Mouse (Mus musculus) neutrophil, adult 5-6 weeks (primary cell): Measurements from ENCODE around the gene B4galt2. TPM values are rescaled to one million over a fixed set of nuclear protein-coding genes. Genes with fewer than 3 reads are reported as not detected.

Experiments
- ATAC-seq: fragments of 151-379, 151-347 bp; 2 replicates; pipeline ENCODE4 v1.8.0; 2017; ENCODE audit warnings: mild to moderate bottlenecking, moderate TSS enrichment; ENCODE audit not compliant: insufficient number of reproducible peaks, poor library complexity, low FRiP score, severe bottlenecking; ENCODE audit errors: extremely low read depth
- total RNA-seq: library from RNA; stranded (forward); fragments of 200-1000 nt; gene quantifications from 2 replicates; pipeline ENCODE4 v1.2.3, GENCODE M21; 2017

The B4galt2 gene
- total RNA-seq, 1 experiment from 2014 or later = not detected

DNA sequence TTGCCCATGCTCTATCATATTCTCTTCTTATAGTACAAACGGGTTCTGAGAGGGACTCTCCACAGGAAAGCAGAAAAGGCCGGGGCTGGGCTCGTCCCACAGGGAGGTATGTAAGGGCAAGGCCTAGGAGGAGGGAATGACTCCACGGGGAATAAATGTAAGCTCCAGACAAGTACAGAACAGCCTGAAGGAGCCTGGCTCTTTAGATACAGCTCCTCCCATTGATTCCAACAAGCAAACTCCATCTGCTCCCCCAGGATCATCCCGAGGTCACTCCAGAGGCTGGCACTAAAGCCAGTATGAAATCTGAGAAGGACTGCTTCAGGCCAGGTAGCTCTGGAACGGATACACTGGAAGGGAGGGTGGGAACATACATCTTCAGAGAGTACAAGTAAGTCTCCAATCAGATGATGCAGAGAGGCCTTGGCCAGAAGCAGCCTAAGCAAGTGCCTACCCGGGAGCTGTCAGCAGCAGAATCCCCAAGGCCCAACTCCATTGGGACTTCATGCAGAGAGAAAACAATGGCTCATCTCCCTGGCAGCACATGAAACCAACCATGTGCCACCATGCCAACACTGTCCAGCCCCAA is 29.5 kb upstream of the B4galt2 start:
- no peak for ATAC-seq

DNA sequence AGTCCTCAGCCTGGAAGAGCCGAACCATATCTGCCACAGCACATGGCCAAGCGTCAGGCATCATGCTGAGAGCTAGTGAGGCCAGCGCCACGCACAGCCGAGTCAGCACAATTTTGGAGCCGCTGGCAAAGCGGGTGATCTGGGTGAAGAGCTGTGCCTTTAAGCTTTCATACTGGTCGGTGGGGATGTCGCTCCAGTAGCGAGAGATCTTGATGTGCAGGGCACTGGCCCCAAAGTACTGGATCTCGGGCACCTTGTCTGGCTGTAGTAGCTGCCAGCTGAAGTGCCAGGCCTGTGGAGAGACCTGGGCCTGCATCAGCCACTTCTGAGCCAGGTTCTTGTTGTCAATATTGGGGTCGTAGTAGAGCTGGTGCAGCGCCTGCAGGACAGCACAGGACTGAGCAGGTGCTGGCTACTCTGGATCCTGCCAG is 28.9 kb upstream of the B4galt2 start:
- ATAC-seq = no peak

DNA sequence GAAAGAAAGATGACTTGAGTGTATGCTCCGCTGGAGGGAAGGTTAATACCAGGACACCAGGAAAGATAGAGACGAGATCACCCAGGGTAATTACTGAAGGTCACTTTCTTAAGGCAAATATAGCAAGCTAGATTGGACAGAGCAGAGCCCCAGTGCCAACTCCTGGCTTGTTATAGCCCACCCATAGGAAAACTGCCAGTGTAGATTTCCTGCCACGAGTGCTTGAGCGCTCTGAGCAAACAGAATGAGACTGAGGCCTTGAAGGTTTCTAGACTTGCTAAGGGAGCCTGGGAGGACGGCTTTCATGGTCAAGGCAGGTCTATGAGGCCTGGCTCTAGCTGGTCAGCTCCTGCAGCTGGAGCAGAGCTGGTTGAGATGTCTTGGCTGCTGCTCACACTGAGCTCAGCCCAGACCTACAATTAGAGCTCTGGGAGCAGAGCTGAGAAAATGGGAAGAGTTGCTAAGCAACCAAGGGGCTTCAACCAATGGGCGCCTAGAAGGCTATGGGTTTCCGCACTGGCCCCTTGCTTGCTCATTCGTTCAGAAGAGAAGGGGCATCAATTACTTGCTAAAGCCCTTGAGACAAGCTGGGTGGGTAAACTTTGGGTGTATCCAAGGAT is 25.7 kb upstream of the B4galt2 start:
- no peak for ATAC-seq

DNA sequence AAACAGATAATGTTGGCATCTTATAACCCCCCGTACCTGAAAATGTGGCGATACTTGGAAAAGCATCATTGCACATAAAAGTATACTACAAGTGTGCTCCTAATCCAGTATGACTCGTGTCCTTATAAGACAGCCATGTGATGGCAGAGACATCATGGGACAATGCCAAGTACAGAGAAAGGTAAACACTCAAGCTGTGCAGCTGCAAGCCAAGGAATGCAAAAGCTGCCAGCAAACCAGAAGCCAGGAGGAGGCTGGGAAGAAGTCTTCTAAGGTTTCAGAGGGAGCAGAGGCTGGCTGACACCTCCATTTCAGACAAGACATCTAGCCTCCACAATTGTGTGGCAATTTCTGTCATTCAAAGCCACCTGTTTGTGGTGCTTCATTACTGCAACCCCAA is 22.9 kb upstream of the B4galt2 start:
- no peak for ATAC-seq

DNA sequence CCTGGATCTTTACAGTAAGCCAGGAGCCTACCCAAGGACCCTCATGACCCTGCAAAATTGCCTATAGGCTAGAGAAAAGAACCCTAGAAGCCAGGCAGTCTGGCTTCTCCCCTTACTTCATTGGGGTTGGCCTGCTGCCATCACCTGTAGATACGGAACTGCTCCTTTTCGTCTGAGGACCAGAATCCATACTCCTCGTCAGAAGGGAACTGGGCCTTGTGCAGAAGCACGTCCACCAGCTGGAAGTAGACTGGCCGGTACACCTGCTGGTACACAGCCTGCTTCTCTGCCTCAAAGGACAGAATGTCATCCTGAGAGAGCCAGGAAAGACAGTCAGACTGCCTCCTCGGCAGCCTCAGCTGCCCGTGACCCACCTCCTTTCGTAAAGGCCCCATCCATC is 21.5 kb upstream of the B4galt2 start:
- ATAC-seq = no peak

DNA sequence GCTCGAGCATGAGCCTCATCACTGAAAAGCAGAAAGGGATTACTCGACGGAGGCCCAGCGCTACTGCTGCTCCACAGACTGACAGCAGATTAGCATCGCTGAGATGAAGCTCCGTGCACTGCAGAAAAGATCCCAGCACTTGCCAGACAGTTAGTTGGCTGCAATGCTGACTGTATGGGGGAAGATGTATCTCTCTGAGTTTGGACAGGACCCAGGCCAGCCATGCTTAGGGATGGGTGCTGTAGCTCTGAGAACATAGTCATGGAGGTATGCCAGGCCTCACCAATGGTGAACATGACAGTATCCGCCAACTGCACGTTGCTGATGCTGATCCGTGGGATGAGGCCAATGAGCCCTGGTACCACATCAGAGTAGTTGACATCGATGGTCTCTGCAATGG is 20.8 kb upstream of the B4galt2 start:
- no peak for ATAC-seq

DNA sequence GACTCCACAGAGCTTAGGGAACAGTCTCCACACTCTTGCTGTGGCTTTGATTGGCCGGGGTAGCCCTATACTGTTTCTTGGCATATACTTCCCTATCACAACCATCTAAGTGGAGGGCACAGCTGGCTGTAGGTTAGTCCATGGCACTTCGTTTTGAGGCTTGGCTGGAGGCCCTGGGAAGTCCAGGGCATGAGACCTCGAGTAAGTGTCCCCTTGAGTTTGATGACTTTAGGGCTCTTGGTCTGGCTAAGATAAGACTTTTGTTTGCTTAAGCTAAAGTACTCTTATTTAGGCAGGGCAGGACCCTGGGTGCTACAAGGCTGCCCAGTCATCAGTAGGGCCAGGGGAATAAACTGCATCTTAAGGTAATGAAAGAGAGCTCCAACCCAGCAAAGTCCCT is 14.8 kb upstream of the B4galt2 start:
- ATAC-seq = no peak

DNA sequence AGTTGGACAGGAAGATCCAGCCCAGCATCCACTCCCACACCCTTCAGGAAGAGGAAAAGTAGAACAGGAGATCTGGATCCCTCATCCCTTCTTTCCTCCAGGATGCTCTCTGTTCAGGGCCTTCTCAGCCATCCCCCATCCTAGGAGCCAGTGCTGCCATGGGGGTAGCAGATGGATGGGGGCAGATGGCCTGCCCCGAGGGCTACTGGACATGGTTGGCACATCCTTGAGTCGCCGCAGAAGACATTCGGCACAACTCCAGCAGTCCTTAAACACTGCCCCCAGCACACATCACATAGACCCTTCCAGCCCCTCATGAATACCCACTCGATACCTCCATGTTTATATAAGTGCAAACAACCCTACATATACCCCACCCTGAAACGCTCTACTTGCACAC is 12.7 kb upstream of the B4galt2 start:
- no peak for ATAC-seq

DNA sequence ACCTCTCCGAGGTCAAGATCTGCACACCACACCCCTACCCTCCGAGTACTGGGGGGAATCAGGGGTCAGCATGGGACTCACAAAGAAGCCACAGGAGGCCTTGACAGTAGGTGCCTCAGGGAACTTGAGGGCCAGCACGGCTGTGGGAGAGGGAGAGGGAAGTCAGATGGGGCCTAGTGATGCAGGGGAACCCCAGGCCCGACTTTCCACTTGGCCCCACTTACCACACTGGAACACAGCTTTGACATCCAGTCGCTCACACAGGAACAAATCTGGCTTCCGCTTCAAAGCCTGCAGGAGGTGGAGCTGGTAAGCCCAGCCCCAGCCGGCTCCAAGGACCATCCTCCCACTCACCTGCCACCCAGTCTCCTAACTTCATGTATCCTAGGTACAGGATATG is 12.1 kb upstream of the B4galt2 start:
- ATAC-seq = no peak

DNA sequence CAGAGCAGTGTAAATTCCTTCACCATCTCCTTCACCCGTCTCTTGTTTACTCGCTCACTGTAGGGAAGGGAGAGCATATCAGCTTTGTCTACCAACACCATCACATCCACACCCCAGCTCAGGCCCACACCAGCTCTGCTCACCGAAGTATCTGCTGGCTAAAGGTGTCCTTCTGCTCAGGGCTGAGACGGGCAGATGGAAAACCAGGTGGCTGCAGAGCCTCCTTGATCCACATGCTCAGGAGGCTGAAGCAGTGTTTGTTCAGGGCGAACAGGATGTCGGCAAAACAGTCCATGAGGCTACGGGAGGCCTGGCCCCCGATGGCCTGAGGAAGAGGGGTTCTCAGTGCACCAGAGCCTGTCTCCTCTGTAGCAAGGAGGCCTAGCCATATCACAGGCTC is 11.3 kb upstream of the B4galt2 start:
- no peak for ATAC-seq

DNA sequence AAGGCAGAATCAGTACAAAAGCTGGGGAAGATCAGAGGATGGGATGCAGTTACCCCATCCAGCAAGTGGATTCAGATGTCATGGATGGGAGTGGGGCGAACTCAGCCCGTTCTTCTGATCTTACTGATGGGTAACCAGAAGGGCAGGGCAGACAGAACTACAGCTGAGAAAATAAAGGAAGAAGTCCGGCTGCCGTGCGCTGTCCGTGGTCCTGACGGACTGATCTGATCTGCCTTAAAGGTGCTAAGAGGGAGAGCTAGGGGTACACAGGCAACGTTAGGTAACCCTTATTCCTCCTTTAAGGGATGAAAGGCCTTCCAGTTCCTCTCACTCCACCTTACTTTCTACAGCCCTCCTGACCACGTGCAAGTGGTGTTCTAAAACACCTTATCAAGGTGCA is 10.1 kb upstream of the B4galt2 start:
- ATAC-seq = no peak

DNA sequence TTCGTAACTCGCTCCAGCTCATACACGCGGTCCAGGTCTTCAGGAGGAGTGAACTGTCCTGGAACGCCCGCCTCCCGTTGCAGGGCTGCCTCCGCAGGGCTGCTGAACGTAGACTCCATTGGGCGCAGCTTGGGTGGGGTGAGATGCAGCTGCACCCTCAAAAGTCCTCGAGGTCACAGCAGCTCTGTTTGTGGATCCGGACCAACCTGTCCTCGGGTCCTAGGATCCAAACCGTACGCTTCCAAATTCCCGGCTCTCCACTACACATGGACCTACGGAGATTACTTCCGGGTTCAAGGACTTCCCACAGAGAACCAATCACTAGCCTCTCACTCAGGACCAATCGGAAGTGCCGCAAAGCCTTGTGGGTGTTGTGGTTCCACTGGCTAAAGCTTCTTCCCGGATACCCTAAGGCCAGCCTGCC is 8.5 kb upstream of the B4galt2 start, which contains the start of gene Dph2:
Gene Dph2 (minus strand): TSS at position 295 of the 424 bp plus-strand sequence.
- ATAC-seq = peak; percentile 87

DNA sequence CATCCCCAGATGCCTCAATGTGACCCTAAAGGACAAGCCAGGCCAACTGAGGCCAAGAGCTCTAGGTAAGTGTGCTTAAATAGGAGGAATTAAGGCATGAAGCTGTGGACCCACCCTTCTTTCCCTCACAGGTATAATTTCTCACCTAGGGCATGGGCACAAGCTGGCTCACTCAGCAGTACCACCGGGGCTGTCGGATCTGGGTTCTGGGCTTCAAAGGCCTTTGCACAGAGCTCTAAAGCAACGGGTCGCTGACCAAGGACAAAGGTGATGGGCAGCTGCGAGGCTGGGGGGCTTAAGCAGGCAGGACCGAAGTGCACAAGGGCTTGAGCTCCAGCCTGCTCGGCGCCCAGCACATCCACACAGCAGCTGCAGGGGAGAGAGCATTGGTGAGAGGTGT is 7.5 kb upstream of the B4galt2 start:
- no peak for ATAC-seq

DNA sequence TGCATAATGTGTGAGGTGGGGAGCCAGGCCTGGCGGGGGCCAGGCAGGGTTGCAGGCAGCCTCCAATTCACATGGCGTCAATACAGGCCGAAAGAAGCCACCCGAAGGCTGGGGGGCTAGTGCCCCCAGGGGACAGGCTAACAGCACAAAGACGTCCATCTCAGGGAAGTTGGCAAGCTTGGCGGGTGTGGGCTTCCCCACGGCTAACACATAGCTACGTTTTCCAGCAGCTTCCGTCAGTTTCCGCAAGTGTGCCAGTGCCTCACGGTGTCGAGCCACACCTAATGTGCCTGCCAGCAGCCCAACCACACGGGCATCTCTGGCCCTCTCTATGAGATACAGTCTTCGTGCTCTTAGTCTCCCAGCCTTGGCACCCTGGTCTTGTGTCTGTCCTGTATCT is 6.7 kb upstream of the B4galt2 start:
- no peak for ATAC-seq

DNA sequence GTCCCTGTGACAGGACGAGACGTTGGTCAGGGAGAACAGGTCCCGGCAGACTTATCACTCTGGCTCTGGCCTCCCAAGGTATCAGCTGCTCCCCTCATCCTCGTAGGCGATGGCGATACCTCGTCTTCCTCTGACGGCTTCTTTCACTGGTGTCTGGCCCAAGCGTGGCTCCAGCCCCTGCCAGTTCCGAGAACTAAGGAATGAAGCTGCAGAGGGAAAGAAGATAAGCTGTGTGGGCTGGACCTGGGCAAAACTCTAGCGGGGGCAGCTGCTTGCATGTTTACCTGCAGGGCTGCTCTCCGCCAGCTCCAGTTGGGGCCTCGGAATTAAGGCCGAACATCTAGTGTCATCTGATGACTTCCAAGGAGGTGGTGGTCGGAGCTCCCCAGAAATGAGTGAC is 6.2 kb upstream of the B4galt2 start:
- no peak for ATAC-seq

DNA sequence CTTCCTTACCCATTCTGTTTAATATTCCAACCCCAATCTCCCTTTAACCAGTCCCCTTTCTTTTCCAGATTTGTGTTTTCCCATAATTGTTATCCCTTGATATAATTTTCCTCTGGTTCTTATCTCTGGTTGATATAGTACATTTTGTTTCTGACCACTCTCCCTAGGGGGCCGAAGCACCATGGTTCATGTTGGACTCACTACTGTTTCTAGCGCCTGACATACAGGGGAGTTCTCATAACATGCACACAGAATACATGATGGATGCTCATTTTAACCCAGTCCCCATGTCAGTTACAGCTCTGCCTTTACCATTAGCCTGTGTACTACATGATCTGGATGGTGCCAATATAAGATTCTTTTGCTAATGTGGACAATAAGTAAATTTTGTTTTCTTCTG is 4.6 kb upstream of the B4galt2 start:
- no peak for ATAC-seq

DNA sequence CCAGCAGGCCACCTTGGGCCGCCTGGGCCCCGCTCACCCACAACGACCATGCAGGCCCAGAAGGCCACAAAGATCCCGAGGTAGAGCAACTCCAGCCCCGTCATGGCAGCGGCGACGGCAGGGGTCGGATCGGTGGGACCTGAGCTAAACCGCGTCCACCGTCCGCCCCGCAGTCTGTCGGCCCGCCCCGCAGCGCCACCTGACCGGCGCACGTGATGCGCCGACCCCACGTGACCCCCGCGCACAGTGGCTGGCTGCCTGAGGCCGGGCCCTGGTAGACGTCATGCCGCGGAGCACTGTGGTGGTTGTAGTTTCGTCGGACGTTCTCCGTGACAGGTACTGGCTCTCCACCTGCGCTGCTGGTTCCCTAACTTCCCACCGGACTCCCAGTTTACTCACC is 3.8 kb upstream of the B4galt2 start, which contains the start of gene Atp6v0b:
Gene Atp6v0b (minus strand): TSS at position 201 of the 400 bp plus-strand sequence.
- peak; percentile 71 for ATAC-seq

DNA sequence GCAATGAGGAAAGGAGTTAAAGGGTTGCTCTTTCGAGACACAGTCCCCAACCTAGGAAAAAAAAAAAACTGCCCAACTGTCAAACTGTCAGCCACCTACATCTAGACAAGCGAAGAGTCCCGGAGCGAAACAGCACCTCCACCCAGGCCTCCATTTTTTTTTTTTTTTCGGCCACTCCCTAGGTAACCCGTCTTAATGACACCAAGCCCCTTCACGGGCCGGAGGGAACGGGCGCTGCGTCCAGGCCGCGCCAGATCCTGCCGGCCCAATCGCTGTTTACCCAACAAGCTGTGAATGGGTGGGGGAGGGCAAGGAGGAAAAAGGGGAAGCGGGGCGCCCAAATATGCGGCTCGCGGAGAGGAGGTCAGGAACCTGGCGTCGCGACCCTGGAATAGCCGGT is 3.4 kb upstream of the B4galt2 start:
- ATAC-seq = peak; percentile 30; the same call in 1 of the 2 replicates

DNA sequence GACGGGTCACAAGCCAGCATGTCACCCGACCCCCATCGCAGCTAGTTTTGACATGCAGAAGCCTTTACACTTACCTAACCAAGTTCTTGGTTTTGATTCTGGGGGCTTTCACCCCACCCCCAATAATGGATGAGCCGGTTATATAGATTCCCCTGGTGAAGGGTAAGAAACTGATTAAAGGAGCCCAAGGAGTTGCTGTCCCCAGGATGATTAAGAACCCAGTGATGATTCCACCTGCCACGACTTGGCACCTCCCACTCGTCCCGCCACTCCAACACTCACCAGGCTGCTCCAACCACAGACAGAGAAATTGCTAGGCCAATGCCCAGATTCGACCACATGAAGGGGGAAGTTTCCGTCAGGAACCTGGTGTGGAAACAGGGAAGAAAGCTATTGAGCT is 2.7 kb upstream of the B4galt2 start:
- no peak for ATAC-seq

DNA sequence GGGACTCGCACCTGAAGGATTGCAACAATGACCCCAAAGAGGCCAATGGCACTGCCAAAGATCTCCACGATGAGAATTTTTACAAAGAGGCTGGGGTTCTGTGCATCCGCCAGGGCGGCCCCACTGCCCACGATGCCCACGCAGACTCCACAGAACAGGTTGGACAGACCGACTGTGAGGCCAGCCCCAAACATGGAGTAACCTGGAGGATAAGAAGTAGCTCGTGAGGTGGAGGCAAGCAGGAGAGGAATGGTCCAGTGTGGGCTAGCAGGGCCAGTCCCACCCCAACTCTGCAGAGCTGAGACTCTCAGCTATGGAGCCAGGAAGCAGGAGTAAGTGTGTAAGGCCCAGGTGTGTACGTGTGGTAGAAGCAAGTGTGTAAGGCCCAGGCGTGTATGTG is 1.8 kb upstream of the B4galt2 start:
- ATAC-seq = no peak

DNA sequence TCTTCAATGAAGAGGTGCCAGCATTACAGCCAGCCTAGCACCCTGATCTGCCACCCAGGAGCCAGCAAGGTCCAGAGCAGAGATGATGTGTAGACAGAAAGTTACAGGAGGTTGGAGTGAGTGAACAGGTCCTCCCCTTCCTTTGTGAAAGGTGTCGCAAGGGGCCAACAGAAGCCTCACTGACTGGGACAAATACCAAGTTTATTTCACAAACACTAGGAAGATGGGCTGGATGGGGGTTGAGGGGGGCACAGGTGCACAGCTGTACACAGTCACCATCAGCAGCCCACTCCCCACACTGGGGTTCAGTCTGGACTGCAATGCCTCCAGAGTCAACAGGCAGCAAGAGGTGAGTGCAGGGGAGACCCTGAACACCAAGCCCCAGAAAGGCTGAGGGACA is 859 bp upstream of the B4galt2 start:
- no peak for ATAC-seq
